Mouse (Mus musculus): Measurements from ENCODE around the gene Zfp446.
"Not testable (repeated sequence)": the region's sequence is repeated elsewhere in the genome, so short reads cannot be mapped to it uniquely, and the experiment has no call there.

The Zfp446 gene

GRCm38 (mm10) chr7:12977682-12978389 lies at the start of gene Zfp446:
Zfp446 (plus strand) TSS chr7:12977848.
- in situ Hi-C loops (cut with MseI, MboI) = no loop called here

- in situ Hi-C loops (cut with MseI, MboI) = no loop called here
Observed at GRCm38 (mm10) chr7:12933615-12934140, 44.0 kb upstream of the Zfp446 start.

- in situ Hi-C loops (cut with MseI, MboI) = no loop called here
Observed at GRCm38 (mm10) chr7:12934808-12935207, 42.8 kb upstream of the Zfp446 start.

- in situ Hi-C loops (cut with MseI, MboI) = not testable (repeated sequence)
Observed at GRCm38 (mm10) chr7:12937254-12937803, 40.3 kb upstream of the Zfp446 start.

GRCm38 (mm10) chr7:12940599-12940998 lies 37.0 kb upstream of the Zfp446 start:
- in situ Hi-C loops (cut with MseI, MboI) = no loop called here

- in situ Hi-C loops (cut with MseI, MboI) = no loop called here
Observed at GRCm38 (mm10) chr7:12943488-12943887, 34.2 kb upstream of the Zfp446 start.

GRCm38 (mm10) chr7:12949032-12949871 lies 28.4 kb upstream of the Zfp446 start:
- in situ Hi-C loops (cut with MseI, MboI) = no loop called here

- in situ Hi-C loops (cut with MseI, MboI) = no loop called here
Observed at GRCm38 (mm10) chr7:12949872-12950229, 27.8 kb upstream of the Zfp446 start.

- in situ Hi-C loops (cut with MseI, MboI) = no loop called here
Observed at GRCm38 (mm10) chr7:12954896-12955295, 22.8 kb upstream of the Zfp446 start.

- in situ Hi-C loops (cut with MseI, MboI) = no loop called here
Observed at GRCm38 (mm10) chr7:12957511-12957910, 20.1 kb upstream of the Zfp446 start.

- in situ Hi-C loops (cut with MseI, MboI) = no loop called here
Observed at GRCm38 (mm10) chr7:12958948-12959347, 18.7 kb upstream of the Zfp446 start.

- in situ Hi-C loops (cut with MseI, MboI) = no loop called here
Observed at GRCm38 (mm10) chr7:12959718-12960117, 17.9 kb upstream of the Zfp446 start.

- in situ Hi-C loops (cut with MseI, MboI) = no loop called here
Observed at GRCm38 (mm10) chr7:12961511-12962141, 16.0 kb upstream of the Zfp446 start.

- in situ Hi-C loops (cut with MseI, MboI) = no loop called here
Observed at GRCm38 (mm10) chr7:12965678-12966091, 12.0 kb upstream of the Zfp446 start, which contains the start of gene Zfp324. Zfp324 (plus strand) TSS chr7:12965838.

GRCm38 (mm10) chr7:12966104-12966845 lies 11.4 kb upstream of the Zfp446 start:
- in situ Hi-C loops (cut with MseI, MboI) = no loop called here

- in situ Hi-C loops (cut with MseI, MboI) = no loop called here
Observed at GRCm38 (mm10) chr7:12970906-12971305, 6.7 kb upstream of the Zfp446 start.

- in situ Hi-C loops (cut with MseI, MboI) = no loop called here
Observed at GRCm38 (mm10) chr7:12978931-12979722, 1.5 kb downstream of the Zfp446 start.

GRCm38 (mm10) chr7:12979776-12980175 lies 2.1 kb downstream of the Zfp446 start:
- in situ Hi-C loops (cut with MseI, MboI) = no loop called here

GRCm38 (mm10) chr7:12980291-12980690 lies 2.6 kb downstream of the Zfp446 start:
- in situ Hi-C loops (cut with MseI, MboI) = no loop called here

- in situ Hi-C loops (cut with MseI, MboI) = no loop called here
Observed at GRCm38 (mm10) chr7:12985724-12986123, 8.1 kb downstream of the Zfp446 start.
